Mouse (Mus musculus) gastrocnemius, adult 2 months (tissue): ENCODE measurements around the gene Mars. TPM values are rescaled to one million over a fixed set of nuclear protein-coding genes. Genes with fewer than 3 reads are reported as not detected.

Source experiments
- DNase-seq: peaks from one replicate; pipeline ENCODE4 v3.0.0; 2022
- H3K27ac ChIP-seq: fragments of 200-600 bp; 2 replicates; pipeline ENCODE4 v1.8.1; 2022; ENCODE audit warnings: mild to moderate bottlenecking
- H3K4me3 ChIP-seq: fragments of 200-600 bp; 2 replicates; pipeline ENCODE4 v1.8.1; 2022; ENCODE audit warnings: mild to moderate bottlenecking, moderate library complexity
- CTCF ChIP-seq: fragments of 200-600 bp; IDR thresholded peaks from 2 replicates; pipeline ENCODE4 v1.8.1; 2022; ENCODE audit warnings: antibody characterized with exemption, mild to moderate bottlenecking, moderate library complexity
- intact Hi-C: fragments of 180-260 bp; cut with DNase I; formaldehyde crosslinking; loops from one replicate; pipeline ENCODE4 v1.15.1; 2025
- total RNA-seq, 2 experiments: library from RNA; stranded (reverse); gene quantifications; 2 replicates each; pipeline ENCODE4 v1.2.3; 2021

The Mars gene
- total RNA-seq, 2 experiments from 2014 or later, result 69.0 to 71.4 TPM

DNA sequence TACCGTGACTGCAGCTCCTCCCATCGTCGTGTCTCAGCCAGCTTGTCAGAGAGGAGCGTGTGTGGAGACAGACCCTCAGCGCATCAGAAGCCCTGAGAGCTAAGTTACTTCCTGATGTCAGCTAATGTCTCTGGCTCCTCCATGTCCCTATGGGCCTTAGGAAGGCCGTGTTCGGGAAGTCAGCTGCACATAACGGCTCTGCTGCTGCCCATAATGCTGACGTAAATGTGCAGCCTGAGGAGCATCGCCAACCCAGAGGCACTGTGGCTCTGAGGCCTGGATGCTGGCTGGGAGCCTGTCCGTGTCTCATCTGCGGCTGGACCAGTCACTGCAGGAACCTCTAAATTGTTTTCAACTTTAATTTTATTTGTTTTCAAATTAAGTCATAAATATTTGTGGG, 42.5 kb downstream of the Mars start:
- peak overlapping the region; percentile 15; the same call in 1 of the 2 replicates for H3K4me3 ChIP-seq
- intact Hi-C loops, result no loop called here
- peak overlapping the region; percentile 54 for H3K27ac ChIP-seq
- DNase-seq, result peak; percentile 59
- TF ChIP-seq CTCF, result no peak

DNA sequence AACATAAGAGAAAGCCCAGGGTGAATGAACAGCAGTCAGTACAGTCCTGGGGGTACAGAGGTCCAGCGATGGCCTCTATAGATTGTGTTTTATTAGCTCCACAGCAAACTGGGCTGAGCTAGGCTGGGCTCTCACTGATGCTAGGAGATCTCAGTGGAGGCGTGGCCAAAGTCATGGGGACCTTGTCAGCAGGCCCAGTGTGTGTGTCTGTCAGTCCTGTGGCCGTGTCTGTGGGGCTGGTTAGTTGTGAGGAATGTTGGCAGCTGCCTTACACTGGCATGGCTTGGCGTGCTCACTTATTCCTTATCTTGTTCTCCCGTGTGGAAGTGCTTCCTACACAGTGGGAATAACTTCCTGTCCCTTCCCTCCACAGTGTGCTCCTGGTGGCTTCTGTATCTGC, 43.2 kb downstream of the Mars start:
- no peak for DNase-seq
- Histone ChIP-seq H3K4me3 (peak overlapping the region; percentile 23; the same call in 1 of the 2 replicates), H3K27ac (peak overlapping the region; percentile 54)
- intact Hi-C loops, result no loop called here
- TF ChIP-seq CTCF, result no peak

DNA sequence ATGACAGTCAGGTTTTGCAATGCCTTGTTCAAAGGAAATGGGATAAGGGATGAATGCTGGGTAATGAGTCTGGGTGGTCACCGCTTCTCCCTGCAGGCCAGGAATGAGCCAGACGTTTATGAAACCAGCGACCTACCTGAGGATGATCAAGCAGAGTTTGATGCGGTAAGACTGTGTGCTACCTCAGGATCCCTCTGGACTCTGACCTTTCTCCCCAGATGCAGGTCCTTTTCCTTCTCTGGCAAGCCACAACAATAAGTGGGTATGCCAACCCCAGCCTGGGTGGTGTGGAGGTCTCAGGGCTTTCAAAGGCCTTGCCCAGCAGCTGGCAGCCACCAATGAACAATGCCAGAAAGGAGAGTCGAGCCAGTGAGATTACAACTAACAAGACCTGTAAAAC, 44.3 kb downstream of the Mars start:
- TF ChIP-seq CTCF, result no peak
- intact Hi-C loops, result loop anchor here (2.0 kb wide), 1 partner anchor 45 kb away; no protein-coding TSS in a partner anchor
- DNase-seq, result no peak
- Histone ChIP-seq H3K4me3 (peak overlapping the region; percentile 99), H3K27ac (peak overlapping the region; percentile 99)

DNA sequence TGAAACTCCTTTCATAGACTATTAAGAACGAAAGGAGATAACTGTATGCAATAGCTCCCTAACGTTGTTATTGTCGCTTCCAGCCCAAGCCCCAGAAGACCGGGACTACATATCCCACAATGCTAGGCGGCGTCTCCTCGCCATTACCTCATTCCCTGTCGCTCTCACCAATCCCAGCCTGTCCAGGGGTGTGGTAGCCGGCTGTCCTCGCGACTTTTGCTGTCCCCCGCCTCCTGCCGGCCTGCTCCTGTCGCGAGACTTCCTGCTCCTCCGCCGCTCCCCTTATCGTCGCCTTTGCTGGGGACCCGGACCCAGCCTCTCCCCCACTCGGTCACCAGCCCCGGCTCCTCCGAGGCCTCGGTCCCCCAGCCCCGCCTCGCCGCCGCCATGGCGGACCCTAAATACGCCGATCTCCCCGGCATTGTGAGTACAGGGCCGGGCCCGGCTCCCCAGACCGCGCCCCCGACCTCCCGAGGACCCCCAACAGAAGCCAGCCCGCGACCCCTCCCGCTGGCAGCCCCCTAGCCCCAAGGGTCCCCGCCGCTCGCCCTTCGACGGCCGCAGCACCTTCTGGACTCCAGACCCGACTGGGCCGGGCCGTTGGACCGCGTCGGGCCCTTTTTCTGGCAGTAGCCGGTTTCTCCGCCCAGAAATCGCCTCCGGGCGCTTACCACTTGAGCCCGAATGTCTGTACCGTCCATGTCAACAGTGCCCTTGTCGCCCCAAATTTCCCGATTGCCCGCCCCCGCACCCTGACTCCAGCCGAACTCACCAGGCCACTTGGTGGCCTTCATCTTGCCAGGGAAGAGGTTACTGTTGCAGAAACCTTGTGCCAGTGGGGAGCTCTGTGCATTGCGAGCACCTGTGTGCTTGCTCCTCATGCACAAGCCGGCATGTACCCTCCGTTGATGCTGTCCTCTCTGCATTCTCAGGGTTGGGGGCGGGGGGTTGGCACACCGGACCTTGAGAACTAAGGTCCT, 45.2 kb downstream of the Mars start, which contains the start of gene Dctn2:
TSS of gene Dctn2 (plus strand) at position 257 of the 980 bp plus-strand sequence.
- peak; percentile 98 for DNase-seq
- intact Hi-C loops, result loop anchor here (2.0 kb wide), 1 partner anchor 46 kb away; no protein-coding TSS in a partner anchor
- H3K27ac ChIP-seq, result peak within 1 kb of the TSS; percentile 99
- no peak for TF ChIP-seq CTCF
- peak within 1 kb of the TSS; percentile 99 for H3K4me3 ChIP-seq

DNA sequence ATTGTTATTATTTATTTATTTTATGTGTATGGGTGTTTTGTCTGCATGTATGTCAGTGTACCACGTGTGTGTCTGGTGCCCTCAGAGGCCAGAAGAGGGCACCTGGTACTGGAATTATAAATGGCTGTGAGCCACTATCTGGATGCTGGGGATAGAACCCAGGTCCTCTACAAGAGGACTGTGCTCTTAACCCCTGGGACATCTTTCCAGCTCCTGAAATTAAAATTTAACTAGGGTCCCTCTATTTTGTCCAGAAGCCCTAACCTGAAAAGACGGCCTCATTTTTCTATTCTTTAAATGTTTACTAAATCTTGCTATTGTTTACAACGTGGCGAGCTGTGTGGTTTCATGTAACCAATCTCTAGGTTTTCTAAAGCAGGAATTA, 45.9 kb downstream of the Mars start:
- intact Hi-C loops, result loop anchor here (2.0 kb wide), 1 partner anchor 47 kb away; no protein-coding TSS in a partner anchor
- DNase-seq, result no peak
- TF ChIP-seq CTCF, result peak; percentile 39
- peak overlapping the region; percentile 99 for H3K27ac ChIP-seq
- H3K4me3 ChIP-seq, result peak overlapping the region; percentile 99

DNA sequence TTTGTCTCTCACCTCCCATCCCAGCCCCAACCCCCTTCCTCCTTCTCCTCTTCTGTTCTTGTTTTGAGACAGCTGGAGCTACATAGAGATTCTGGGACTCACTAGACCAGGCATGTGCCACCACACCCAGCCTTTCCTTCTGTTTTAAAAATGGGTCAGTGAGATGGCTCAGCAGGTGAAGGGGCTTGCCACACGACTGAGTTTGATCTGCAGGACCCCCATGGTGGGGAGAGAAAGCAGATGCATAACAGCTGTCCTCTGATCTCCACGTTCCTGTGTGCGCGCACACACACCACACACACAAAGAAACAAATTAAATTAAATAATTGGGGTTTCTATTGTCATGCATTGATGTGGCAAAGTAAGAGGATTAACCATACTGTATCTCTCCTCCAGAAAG, 46.6 kb downstream of the Mars start:
- intact Hi-C loops, result no loop called here
- no peak overlapping the region for H3K4me3 ChIP-seq
- no peak for TF ChIP-seq CTCF
- DNase-seq, result no peak
- H3K27ac ChIP-seq, result no peak overlapping the region

DNA sequence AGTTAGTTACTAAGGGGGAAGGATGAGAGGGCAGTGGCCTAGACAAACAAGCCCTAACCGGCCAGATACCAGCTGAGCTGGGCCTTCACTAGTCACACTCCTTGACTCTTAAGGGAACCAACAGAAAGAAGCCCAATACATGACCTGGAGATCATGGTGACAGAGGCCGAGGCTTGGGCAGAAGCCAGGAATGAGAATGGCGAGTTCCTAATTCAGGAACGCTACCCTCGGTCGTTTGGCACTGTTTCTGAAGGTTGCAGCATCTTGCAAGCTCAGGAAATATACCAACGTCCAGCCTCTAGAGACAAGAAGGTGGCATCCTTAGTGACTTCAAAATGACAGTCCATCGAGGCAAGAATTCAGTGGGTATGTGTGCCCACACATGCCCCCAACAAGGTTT, 47.2 kb downstream of the Mars start:
- intact Hi-C loops, result no loop called here
- no peak for TF ChIP-seq CTCF
- DNase-seq, result no peak
- Histone ChIP-seq H3K4me3 (no peak overlapping the region), H3K27ac (no peak overlapping the region)

DNA sequence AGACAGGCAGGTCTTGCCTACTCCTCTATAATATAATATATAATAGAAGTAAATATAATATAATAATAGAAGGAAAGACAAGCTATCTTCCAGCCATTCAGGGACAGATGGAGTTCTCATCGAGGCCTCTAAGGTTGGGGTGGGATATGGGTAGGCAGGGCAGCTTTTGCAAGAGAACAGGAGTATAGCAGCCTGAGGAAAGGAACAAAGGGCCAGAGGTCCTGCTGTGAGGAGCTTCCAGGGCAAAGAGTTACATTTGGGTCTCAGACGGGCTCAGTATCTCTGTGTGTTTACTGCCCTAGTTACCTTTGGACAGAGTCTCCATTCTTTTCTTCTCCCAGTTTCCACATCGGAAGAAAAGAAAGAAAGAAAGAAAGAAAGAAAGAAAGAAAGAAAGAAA, 48.0 kb downstream of the Mars start:
- no peak for TF ChIP-seq CTCF
- DNase-seq, result no peak
- intact Hi-C loops, result no loop called here
- Histone ChIP-seq H3K27ac (no peak overlapping the region), H3K4me3 (no peak overlapping the region)

DNA sequence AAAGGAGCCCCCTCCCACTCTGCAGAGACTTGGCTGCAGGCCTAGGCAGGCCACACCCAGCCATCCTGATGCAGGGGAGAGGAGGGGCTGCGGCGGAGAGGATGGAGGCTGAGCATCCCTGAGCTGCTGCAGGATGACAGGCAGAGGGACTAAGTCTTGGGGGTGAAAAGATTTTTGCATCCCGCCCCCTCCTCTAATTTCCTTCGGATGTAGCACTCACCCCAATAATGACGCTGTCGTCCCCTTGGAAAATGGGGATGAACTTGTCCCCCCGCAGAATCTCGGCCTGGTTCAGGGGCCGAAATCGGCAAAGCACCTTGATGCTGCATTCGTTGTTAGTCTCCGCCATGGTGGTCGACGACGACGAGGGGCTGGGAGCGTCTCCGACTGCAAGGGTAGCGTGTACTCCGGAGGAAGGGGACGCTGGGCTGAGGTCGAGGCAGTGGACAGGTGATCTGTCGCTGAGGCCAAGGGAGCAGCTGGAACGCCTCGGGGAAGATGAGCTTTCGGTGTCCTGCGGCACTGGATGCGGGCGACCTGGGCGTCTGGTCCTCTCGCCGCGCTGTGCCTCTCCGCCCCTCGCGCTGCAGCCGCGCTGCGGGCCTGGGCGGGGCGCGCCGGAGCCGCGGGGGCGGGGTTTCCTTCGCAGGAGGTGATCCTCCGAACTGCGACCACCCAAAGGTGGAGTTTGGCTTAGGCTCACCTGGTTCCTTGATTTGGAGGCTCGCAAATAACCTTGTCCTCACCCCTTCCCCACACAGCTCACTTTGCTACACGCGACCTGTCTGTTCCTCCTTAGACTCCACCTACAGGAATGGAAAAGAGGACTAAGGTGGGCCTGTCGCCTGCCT, 48.8 kb downstream of the Mars start, which contains the start of gene Kif5a:
TSS of gene Kif5a (minus strand) at position 801 of the 851 bp plus-strand sequence.
- Histone ChIP-seq H3K27ac (no peak within 1 kb of the TSS), H3K4me3 (peak within 1 kb of the TSS; percentile 71)
- no peak for TF ChIP-seq CTCF
- peak; percentile 49 for DNase-seq
- intact Hi-C loops, result no loop called here

DNA sequence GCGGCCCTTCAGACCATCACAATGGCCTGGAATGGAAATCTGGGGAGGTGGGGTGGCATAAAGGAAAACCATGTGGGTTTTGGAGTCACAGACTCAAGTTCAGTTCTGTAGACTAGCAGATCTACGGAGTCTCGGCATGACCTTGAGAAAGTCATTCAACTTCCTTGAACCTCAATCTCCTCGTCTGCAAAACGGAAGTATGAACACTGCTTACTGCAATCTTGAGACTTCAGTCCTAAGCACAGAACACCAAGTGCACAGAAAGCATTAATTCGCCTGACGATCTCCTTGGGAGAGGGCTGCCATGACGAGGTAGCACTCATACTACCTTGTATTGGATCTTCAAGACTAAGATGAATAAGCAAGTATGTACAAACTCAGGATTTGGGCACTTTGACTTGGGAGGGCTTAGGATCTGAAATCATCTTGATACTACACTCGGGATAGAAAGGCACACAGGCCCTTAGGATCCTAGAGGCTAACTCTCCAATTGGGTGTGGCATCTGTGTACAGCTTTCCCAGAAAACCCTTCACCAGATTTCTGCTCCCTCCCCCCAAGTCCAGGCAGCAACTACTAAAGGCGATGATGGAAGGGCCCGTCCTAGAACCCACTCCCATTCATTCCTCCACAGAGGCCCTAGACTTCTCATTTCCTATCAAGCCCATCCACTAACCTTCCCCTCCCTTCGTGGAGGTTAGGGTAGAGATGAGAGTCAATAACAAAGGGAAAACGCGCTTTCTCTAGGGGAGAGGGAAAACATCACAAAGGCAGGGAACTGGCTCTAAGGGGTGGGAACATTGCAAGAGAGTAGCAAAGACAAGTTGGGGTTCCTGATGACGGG, 49.7 kb downstream of the Mars start:
- no peak for DNase-seq
- intact Hi-C loops, result no loop called here
- peak overlapping the region; percentile 71; the same call in 1 of the 2 replicates for H3K4me3 ChIP-seq

DNA sequence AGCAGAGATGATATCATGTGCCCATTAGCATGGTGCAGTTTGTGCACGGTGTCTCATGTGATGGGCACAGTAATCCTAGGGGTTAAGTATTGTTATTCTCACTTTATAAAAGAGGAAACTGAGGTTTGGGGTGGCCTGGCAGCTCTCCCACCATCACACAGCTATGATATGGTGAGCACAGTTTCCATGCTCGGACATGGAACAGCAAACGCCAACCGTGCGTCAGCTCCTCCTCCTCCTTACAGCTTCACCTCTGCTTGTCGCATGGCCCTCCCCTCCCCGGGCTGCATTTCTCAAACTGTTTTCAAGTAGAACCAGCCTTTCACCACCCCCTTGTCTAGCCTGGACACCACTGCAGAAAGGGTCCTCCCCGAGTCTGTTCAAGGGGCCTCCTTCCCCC, 53.1 kb downstream of the Mars start:
- no peak for TF ChIP-seq CTCF
- intact Hi-C loops, result no loop called here
- no peak for DNase-seq
- H3K27ac ChIP-seq, result no peak overlapping the region
- H3K4me3 ChIP-seq, result no peak overlapping the region

More for the DNA sequence above, 49.7 kb downstream of the Mars start:
- TF ChIP-seq CTCF, result no peak
- H3K27ac ChIP-seq, result no peak overlapping the region

DNA sequence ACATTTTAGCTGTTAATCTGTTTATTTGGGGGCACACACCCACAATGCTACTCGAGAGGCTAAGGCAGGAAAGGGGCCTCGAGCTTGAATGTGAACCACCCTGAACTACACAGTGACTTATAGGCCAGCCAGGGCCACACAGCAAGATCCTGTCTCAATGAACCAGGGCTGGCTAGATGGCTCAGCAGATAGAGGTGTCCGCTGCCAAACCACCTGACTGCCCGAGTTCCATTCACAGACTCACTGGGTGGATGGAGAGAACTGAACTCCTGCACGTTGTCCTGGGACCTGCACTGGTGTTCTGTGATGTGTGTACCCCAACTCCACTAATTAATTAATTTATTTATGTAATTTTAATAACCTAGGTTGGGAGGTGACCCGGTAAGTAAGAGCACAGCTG, 53.8 kb downstream of the Mars start:
- no peak overlapping the region for H3K27ac ChIP-seq
- no peak for TF ChIP-seq CTCF
- H3K4me3 ChIP-seq, result no peak overlapping the region
- no peak for DNase-seq
- intact Hi-C loops, result no loop called here
